Mouse (Mus musculus) stomach, postnatal 0 days (tissue): ENCODE data around the gene Ddt.

Experiments
- CTCF ChIP-seq: IDR thresholded peaks from 2 replicates; pipeline ENCODE4 v1.5.1; 2016; ENCODE audit warnings: antibody characterized with exemption, low read depth, mild to moderate bottlenecking, moderate library complexity
- EP300 ChIP-seq: optimal IDR thresholded peaks from 2 replicates; pipeline ENCODE3; 2016; ENCODE audit warnings: antibody characterized with exemption

DNA sequence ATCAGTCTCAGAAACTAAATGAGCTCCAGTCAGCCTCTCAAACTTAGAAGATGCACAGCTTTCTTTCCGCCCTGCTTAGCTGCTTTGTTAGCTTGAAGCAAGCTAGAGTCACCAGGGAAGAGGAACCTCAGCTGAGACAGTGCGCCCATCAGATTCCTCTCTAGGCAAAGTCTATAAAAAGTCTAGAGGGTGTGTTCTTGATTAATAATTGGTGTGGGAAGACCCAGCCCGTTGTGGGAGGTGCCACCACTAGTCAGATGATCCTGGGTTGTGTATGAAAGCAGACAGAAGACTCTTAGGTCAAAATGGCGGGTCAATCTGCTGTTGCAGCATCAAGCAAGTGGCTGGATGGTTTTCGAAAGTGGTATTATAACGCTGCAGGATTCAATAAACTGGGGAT is 6.4 kb downstream of the Ddt start:
- TF ChIP-seq EP300 (no peak), CTCF (no peak)
